Mouse (Mus musculus) G1E (cell line): ENCODE data around the gene St14.
"Not testable (repeated sequence)": the region's sequence is repeated elsewhere in the genome, so short reads cannot be mapped to it uniquely, and the experiment has no call there.

ENCODE experiments used
- CTCF ChIP-seq: IDR thresholded peaks from 2 replicates; pipeline ENCODE4 v1.5.1; 2012; ENCODE audit warnings: low read depth, low read length, inconsistent platforms, mixed read lengths
- GATA1 ChIP-seq: IDR thresholded peaks from 2 replicates; pipeline ENCODE4 v1.6.1; 2012; ENCODE audit warnings: borderline replicate concordance, low read length, inconsistent platforms, mixed read lengths
- TAL1 ChIP-seq: conservative IDR thresholded peaks from 2 replicates; pipeline ENCODE4 v1.6.1; 2012; ENCODE audit warnings: low read depth, low read length, inconsistent platforms, mixed read lengths

- not testable (repeated sequence) for TF ChIP-seq CTCF, GATA1, TAL1
Observed at GRCm38 (mm10) chr9:31051509-31051908, 80.1 kb downstream of the St14 start.
